Mouse (Mus musculus): ENCODE results near the gene Tmem163. TPM values are rescaled to one million over a fixed set of nuclear protein-coding genes. Genes with fewer than 3 reads are reported as not detected.

Gene Tmem163
- total and polyA plus RNA-seq, 2 experiments from 2014 or later: 54.9 to 56.0 TPM

- 27% methylated on average over 14 of the region's 14 CpGs for WGBS
- H3K36me3 ChIP-seq (ENCODE audit: insufficient read depth, low read length): no peaks in the 10 kb centered on the region
These were observed 148.3 kb downstream of the Tmem163 start for GRCm38 (mm10) chr1:127530849-127531580.

GRCm38 (mm10) chr1:127523364-127523763 lies 156.0 kb downstream of the Tmem163 start:
- Histone ChIP-seq H3K36me3 (ENCODE audit: insufficient read depth, low read length) (no peaks in the 10 kb centered on the region), H3K4me3 (ENCODE audit: low read length) (no peak overlapping the region), H3K27me3 (ENCODE audit: insufficient read depth, low read length) (no peaks in the 10 kb centered on the region; the same call in 1 of the 2 replicates), H3K4me1 (ENCODE audit: insufficient read depth, low read length) (no peaks in the 10 kb centered on the region), H3K4me2 (ENCODE audit: low read depth, low read length) (no peak overlapping the region), H3K27ac (no peak overlapping the region), H3K9ac (replicated peaks; ENCODE audit: low read length) (no peak overlapping the region), H3K9me3 (ENCODE audit: low read length) (no peaks in the 10 kb centered on the region)
- 87% methylated on average over 8 of the region's 8 CpGs for WGBS
- TF ChIP-seq CTCF (IDR thresholded peaks at IDR 0.05; ENCODE audit: low read depth): no peak
- DNase-seq (ENCODE audit: low spot score) (no peak), ATAC-seq (no peak)

More at GRCm38 (mm10) chr1:127530849-127531580, 148.3 kb downstream of the Tmem163 start:
- Histone ChIP-seq H3K4me2 (ENCODE audit: low read depth, low read length) (peak overlapping the region; percentile 19; the same call in 1 of the 2 replicates), H3K27ac (no peak overlapping the region), H3K4me1 (ENCODE audit: insufficient read depth, low read length) (0 out of 2 replicates have a peak, but pooled peaks cover 3% of the 10 kb centered on the region), H3K9ac (replicated peaks; ENCODE audit: low read length) (no peak overlapping the region), H3K9me3 (ENCODE audit: low read length) (no peaks in the 10 kb centered on the region), H3K27me3 (ENCODE audit: insufficient read depth, low read length) (no peaks in the 10 kb centered on the region), H3K4me3 (ENCODE audit: low read length) (no peak overlapping the region)
- peak; percentile 76 for DNase-seq (ENCODE audit: low spot score)
- TF ChIP-seq CTCF (IDR thresholded peaks at IDR 0.05; ENCODE audit: low read depth): no peak
- peak; percentile 74 for ATAC-seq

- TF ChIP-seq CTCF (IDR thresholded peaks at IDR 0.05; ENCODE audit: low read depth): no peak
- WGBS: over 99% methylated on average over 10 of the region's 10 CpGs
- ATAC-seq: no peak
These were observed 164.5 kb downstream of the Tmem163 start for GRCm38 (mm10) chr1:127514888-127515287.

GRCm38 (mm10) chr1:127514479-127514878 lies 164.9 kb downstream of the Tmem163 start:
- H3K4me2 ChIP-seq (ENCODE audit: low read depth, low read length): no peak overlapping the region
- 71% methylated on average over 3 of the region's 3 CpGs for WGBS
- H3K27me3 ChIP-seq (ENCODE audit: insufficient read depth, low read length): no peaks in the 10 kb centered on the region
- H3K4me3 ChIP-seq (ENCODE audit: low read length): no peak overlapping the region
- H3K9me3 ChIP-seq (ENCODE audit: low read length): no peaks in the 10 kb centered on the region
- no peak for TF ChIP-seq CTCF (IDR thresholded peaks at IDR 0.05; ENCODE audit: low read depth)
- DNase-seq (ENCODE audit: low spot score) (no peak), ATAC-seq (no peak)
- H3K9ac ChIP-seq (replicated peaks; ENCODE audit: low read length): no peak overlapping the region
- H3K4me1 ChIP-seq (ENCODE audit: insufficient read depth, low read length): no peaks in the 10 kb centered on the region
- no peak overlapping the region for H3K27ac ChIP-seq
- no peaks in the 10 kb centered on the region for H3K36me3 ChIP-seq (ENCODE audit: insufficient read depth, low read length)

More at GRCm38 (mm10) chr1:127514888-127515287, 164.5 kb downstream of the Tmem163 start:
- no peaks in the 10 kb centered on the region for H3K27me3 ChIP-seq (ENCODE audit: insufficient read depth, low read length)
- no peak for DNase-seq (ENCODE audit: low spot score)
- H3K36me3 ChIP-seq (ENCODE audit: insufficient read depth, low read length): no peaks in the 10 kb centered on the region
- H3K27ac ChIP-seq: no peak overlapping the region
- H3K9ac ChIP-seq (replicated peaks; ENCODE audit: low read length): no peak overlapping the region
- no peaks in the 10 kb centered on the region for H3K4me1 ChIP-seq (ENCODE audit: insufficient read depth, low read length)
- H3K9me3 ChIP-seq (ENCODE audit: low read length): no peaks in the 10 kb centered on the region
- no peak overlapping the region for H3K4me2 ChIP-seq (ENCODE audit: low read depth, low read length)
- no peak overlapping the region for H3K4me3 ChIP-seq (ENCODE audit: low read length)

GRCm38 (mm10) chr1:127513664-127514063 lies 165.7 kb downstream of the Tmem163 start:
- H3K4me2 ChIP-seq (ENCODE audit: low read depth, low read length): no peak overlapping the region
- WGBS: 81% methylated on average over 3 of the region's 3 CpGs

GRCm38 (mm10) chr1:127513140-127513539 lies 166.2 kb downstream of the Tmem163 start:
- Histone ChIP-seq H3K27ac (no peak overlapping the region), H3K4me3 (ENCODE audit: low read length) (no peak overlapping the region), H3K9me3 (ENCODE audit: low read length) (no peaks in the 10 kb centered on the region), H3K27me3 (ENCODE audit: insufficient read depth, low read length) (no peaks in the 10 kb centered on the region), H3K4me2 (ENCODE audit: low read depth, low read length) (no peak overlapping the region), H3K36me3 (ENCODE audit: insufficient read depth, low read length) (no peaks in the 10 kb centered on the region), H3K4me1 (ENCODE audit: insufficient read depth, low read length) (no peaks in the 10 kb centered on the region), H3K9ac (replicated peaks; ENCODE audit: low read length) (no peak overlapping the region)
- ATAC-seq (no peak), DNase-seq (ENCODE audit: low spot score) (no peak)
- TF ChIP-seq CTCF (IDR thresholded peaks at IDR 0.05; ENCODE audit: low read depth): no peak
- 94% methylated on average over 8 of the region's 8 CpGs for WGBS

More at GRCm38 (mm10) chr1:127513664-127514063, 165.7 kb downstream of the Tmem163 start:
- no peak overlapping the region for H3K4me3 ChIP-seq (ENCODE audit: low read length)
- ATAC-seq: no peak
- H3K9me3 ChIP-seq (ENCODE audit: low read length): no peaks in the 10 kb centered on the region
- DNase-seq (ENCODE audit: low spot score): no peak
- H3K27me3 ChIP-seq (ENCODE audit: insufficient read depth, low read length): no peaks in the 10 kb centered on the region
- H3K36me3 ChIP-seq (ENCODE audit: insufficient read depth, low read length): no peaks in the 10 kb centered on the region
- no peak overlapping the region for H3K9ac ChIP-seq (replicated peaks; ENCODE audit: low read length)
- no peaks in the 10 kb centered on the region for H3K4me1 ChIP-seq (ENCODE audit: insufficient read depth, low read length)
- no peak for TF ChIP-seq CTCF (IDR thresholded peaks at IDR 0.05; ENCODE audit: low read depth)
- H3K27ac ChIP-seq: no peak overlapping the region

- H3K27ac ChIP-seq: no peak overlapping the region
- DNase-seq (ENCODE audit: low spot score) (no peak), ATAC-seq (no peak)
- no peaks in the 10 kb centered on the region for H3K27me3 ChIP-seq (ENCODE audit: insufficient read depth, low read length)
- no peaks in the 10 kb centered on the region for H3K9me3 ChIP-seq (ENCODE audit: low read length)
- 84% methylated on average over 6 of the region's 6 CpGs for WGBS
- H3K4me2 ChIP-seq (ENCODE audit: low read depth, low read length): no peak overlapping the region
- TF ChIP-seq CTCF (IDR thresholded peaks at IDR 0.05; ENCODE audit: low read depth): no peak
- no peak overlapping the region for H3K4me3 ChIP-seq (ENCODE audit: low read length)
- H3K4me1 ChIP-seq (ENCODE audit: insufficient read depth, low read length): no peaks in the 10 kb centered on the region
- H3K9ac ChIP-seq (replicated peaks; ENCODE audit: low read length): no peak overlapping the region
- H3K36me3 ChIP-seq (ENCODE audit: insufficient read depth, low read length): no peaks in the 10 kb centered on the region
These were observed 166.6 kb downstream of the Tmem163 start for GRCm38 (mm10) chr1:127512709-127513108.
